ENCODE assay signal across 8 mouse cellular contexts in genomic region chr17:34205746-34206176, GRCm38 (mm10). TPM values are rescaled to one million over a fixed set of nuclear protein-coding genes. Genes with fewer than 3 reads are reported as not detected.
DNase-seq lines count a peak whose midpoint lies in the region; ATAC-seq and TF ChIP-seq lines count a peak whose summit lies in the region.

No protein-coding gene starts in this region.

- H3K9me3 ChIP-seq in limb, embryonic 13.5 days, result peaks cover 5% of the 10 kb centered on the region; the same call in 1 of the 2 replicates

- H3K4me3 ChIP-seq in lung, adult 2 months (replicated peaks; ENCODE audit: extremely low read depth, low read depth, low read length), result peak overlapping the region; percentile 95
- peak overlapping the region; percentile 69 for H3K4me3 ChIP-seq in limb, embryonic 13.5 days

- DNase-seq in lung, adult 2 months, result peak; percentile 41
- no peak for DNase-seq in lung, adult 18-20 months
- peak; percentile 49 to 50 for DNase-seq in heart, adult 9 months (ENCODE audit: low spot score in 2 of 2)
- DNase-seq in naive thymus-derived CD4-positive, alpha-beta T cell, adult 2 months (ENCODE audit: low read depth), result peak; percentile 77
- no peak for DNase-seq in right cerebral cortex, postnatal 14 days
- DNase-seq in urinary bladder, postnatal 25 days (ENCODE audit: low spot score), result no peak

- H3K4me1 ChIP-seq in lung, adult 2 months (ENCODE audit: control insufficient read depth, insufficient read depth, low read length), result peaks cover 7% of the 10 kb centered on the region
- H3K4me1 ChIP-seq in limb, embryonic 13.5 days, result peaks cover 10% of the 10 kb centered on the region; the same call in 1 of the 2 replicates

- no peak overlapping the region for H3K9ac ChIP-seq in limb, embryonic 13.5 days

- H3K4me2 ChIP-seq in limb, embryonic 13.5 days (replicated peaks), result peak overlapping the region; percentile 86

- no peaks in the 10 kb centered on the region for H3K36me3 ChIP-seq in limb, embryonic 13.5 days

- TF ChIP-seq POLR2A in lung, adult 2 months (IDR thresholded peaks at IDR 0.05; ENCODE audit: borderline replicate concordance, extremely low read depth, low read depth, low read length), result no peak

- peak; percentile 48 for TF ChIP-seq CTCF in lung, adult 2 months (IDR thresholded peaks at IDR 0.05; ENCODE audit: insufficient read depth, low read length)

- H3K27ac ChIP-seq in limb, embryonic 13.5 days, result no peak overlapping the region

- 16% methylated on average over 9 of the region's 9 CpGs for WGBS in lung, adult 2 months
- WGBS in limb, embryonic 13.5 days, result 20% methylated on average over 9 of the region's 9 CpGs

- peak; percentile 34 for ATAC-seq in activated CD4-positive, CD25-positive, alpha-beta regulatory T cell, adult 4 months
- no peak for ATAC-seq in limb, embryonic 13.5 days (ENCODE audit: low FRiP score, low read depth)

- peaks cover 84% of the 10 kb centered on the region for H3K27me3 ChIP-seq in limb, embryonic 13.5 days

RNA-seq across cellular contexts. Expression of gene Tap2, which starts 2.4 kb away (rescaled TPM):
- 68.8 and 70.9 TPM in 2 replicates for polyA plus RNA-seq in lung, adult 2 months (2012; rRNA removed)
- 100 to 1,000 TPM in 1 of 2 experiments, 10 to 100 TPM in 1; 68.0 to 148 TPM for polyA plus RNA-seq in activated CD4-positive, CD25-positive, alpha-beta regulatory T cell, adult 4 months (2017; shearing (Covaris generic))
- polyA plus RNA-seq in limb, embryonic 13.5 days (2015; fragmentation: Nextera tagmentation; extraction: Ambion mirVana), result 2.0 and 3.1 TPM in 2 replicates

RNA-seq across cellular contexts. Expression of gene Psmb8, which starts 8.2 kb away (rescaled TPM):
- polyA plus RNA-seq in lung, adult 2 months (2012; rRNA removed), result 112 and 130 TPM in 2 replicates
- 1,000 to 10,000 TPM in 1 of 2 experiments, 100 to 1,000 TPM in 1; 892 to 1,228 TPM for polyA plus RNA-seq in activated CD4-positive, CD25-positive, alpha-beta regulatory T cell, adult 4 months (2017; shearing (Covaris generic))
- 5.5 and 5.6 TPM in 2 replicates for polyA plus RNA-seq in limb, embryonic 13.5 days (2015; fragmentation: Nextera tagmentation; extraction: Ambion mirVana)

RNA-seq across cellular contexts. Expression of gene Psmb9, which starts 18.2 kb away (rescaled TPM):
- 83.8 and 99.1 TPM in 2 replicates for polyA plus RNA-seq in lung, adult 2 months (2012; rRNA removed)
- 100 to 1,000 TPM; 320 to 348 TPM for polyA plus RNA-seq in activated CD4-positive, CD25-positive, alpha-beta regulatory T cell, adult 4 months (2017; shearing (Covaris generic))
- polyA plus RNA-seq in limb, embryonic 13.5 days (2015; fragmentation: Nextera tagmentation; extraction: Ambion mirVana), result 2.7 and 3.6 TPM in 2 replicates

RNA-seq across cellular contexts. Expression of gene Tap1, which starts 18.4 kb away (rescaled TPM):
- 45.1 and 46.3 TPM in 2 replicates for polyA plus RNA-seq in lung, adult 2 months (2012; rRNA removed)
- polyA plus RNA-seq in activated CD4-positive, CD25-positive, alpha-beta regulatory T cell, adult 4 months (2017; shearing (Covaris generic)), result 100 to 1,000 TPM; 134 to 207 TPM
- polyA plus RNA-seq in limb, embryonic 13.5 days (2015; fragmentation: Nextera tagmentation; extraction: Ambion mirVana), result 8.0 and 8.4 TPM in 2 replicates

RNA-seq across cellular contexts. Expression of gene H2-Ob, which starts 32.9 kb away (rescaled TPM):
- polyA plus RNA-seq in lung, adult 2 months (2012; rRNA removed), result 18.8 and 34.6 TPM in 2 replicates
- polyA plus RNA-seq in activated CD4-positive, CD25-positive, alpha-beta regulatory T cell, adult 4 months (2017; shearing (Covaris generic)), result 10 to 100 TPM; 57.3 to 70.9 TPM
- not detected in 2 replicates for polyA plus RNA-seq in limb, embryonic 13.5 days (2015; fragmentation: Nextera tagmentation; extraction: Ambion mirVana)

Comparison
In these comparisons a context has a peak if more than half of its experiments do, and no peak if none do; other contexts are left out.
1. DNase-seq: peak in lung, adult 2 months (single experiment), heart, adult 9 months (2 of 2) and naive thymus-derived CD4-positive, alpha-beta T cell, adult 2 months (single experiment); none in lung, adult 18-20 months (0 of 2), right cerebral cortex, postnatal 14 days (single experiment) and urinary bladder, postnatal 25 days (single experiment).
2. RNA of gene Tap2, which starts 2.4 kb away (polyA plus RNA-seq): 68.0 to 148 TPM in activated CD4-positive, CD25-positive, alpha-beta regulatory T cell, adult 4 months and 68.8 to 70.9 TPM in lung, adult 2 months; 2.0 to 3.1 TPM in limb, embryonic 13.5 days; every median in the first group is over 10 times any median in the second.
3. RNA of gene Psmb8, which starts 8.2 kb away (polyA plus RNA-seq): 892 to 1,228 TPM in activated CD4-positive, CD25-positive, alpha-beta regulatory T cell, adult 4 months and 112 to 130 TPM in lung, adult 2 months; 5.5 to 5.6 TPM in limb, embryonic 13.5 days; every median in the first group is over 10 times any median in the second.
4. RNA of gene Psmb9, which starts 18.2 kb away (polyA plus RNA-seq): 320 to 348 TPM in activated CD4-positive, CD25-positive, alpha-beta regulatory T cell, adult 4 months and 83.8 to 99.1 TPM in lung, adult 2 months; 2.7 to 3.6 TPM in limb, embryonic 13.5 days; every median in the first group is over 10 times any median in the second.